Mouse (Mus musculus) intestine, embryonic 16.5 days (tissue): ENCODE measurements around the gene Iqcd. TPM values are rescaled to one million over a fixed set of nuclear protein-coding genes. Genes with fewer than 3 reads are reported as not detected.
A peak's percentile ranks its signal among the peaks of the same experiment; 100 is the strongest.

Source experiments
- ATAC-seq: fragments of 200-750 bp; cut with Nextera tagmentation; 2 replicates; pipeline ENCODE4 v1.8.0; 2017; ENCODE audit warnings: moderate TSS enrichment, moderate library complexity
- H3K27ac ChIP-seq: fragments of 300-500 bp; sonication (generic); 2 replicates; pipeline ENCODE4 v1.5.1; 2014; ENCODE audit warnings: mild to moderate bottlenecking, low read length
- H3K27me3 ChIP-seq: fragments of 300-500 bp; sonication (generic); replicated peaks from 2 replicates; pipeline ENCODE4 v1.6.1; 2014; ENCODE audit warnings: low read length, control low read depth, mixed read lengths; ENCODE audit not compliant: control insufficient read depth, insufficient read depth
- H3K36me3 ChIP-seq: fragments of 300-500 bp; sonication (generic); 2 replicates; pipeline ENCODE4 v1.6.1; 2014; ENCODE audit warnings: low read length, control low read depth; ENCODE audit not compliant: control insufficient read depth, insufficient read depth
- H3K4me1 ChIP-seq: fragments of 300-500 bp; sonication (generic); 2 replicates; pipeline ENCODE4 v1.6.1; 2014; ENCODE audit warnings: low read length, control low read depth, mixed read lengths; ENCODE audit not compliant: control insufficient read depth, insufficient read depth
- H3K4me2 ChIP-seq: fragments of 300-500 bp; sonication (generic); 2 replicates; pipeline ENCODE4 v1.6.1; 2014; ENCODE audit warnings: low read depth, low read length, control low read depth
- H3K4me3 ChIP-seq: fragments of 300-500 bp; sonication (generic); 2 replicates; pipeline ENCODE4 v1.5.1; 2014; ENCODE audit warnings: mild to moderate bottlenecking, low read length
- H3K9ac ChIP-seq: fragments of 300-500 bp; sonication (generic); 2 replicates; pipeline ENCODE4 v1.6.1; 2014; ENCODE audit warnings: low read depth, low read length
- H3K9me3 ChIP-seq: fragments of 300-500 bp; sonication (generic); 2 replicates; pipeline ENCODE4 v1.6.1; 2016; ENCODE audit warnings: low read length, control low read depth; ENCODE audit not compliant: control insufficient read depth
- WGBS: fragments of 180-500 bp; shearing (Covaris S2); extraction: QIAGEN DNeasy Blood & Tissue Kit; methylation state at CpG from one replicate; pipeline ENCODE4 v1.1.7; 2014; 5-methylcytosine and 5-hydroxymethylcytosine counted together
- polyA plus RNA-seq: library from polyadenylated mRNA; unstranded; fragments of >200 nt; fragmentation: Nextera tagmentation; extraction: Ambion mirVana; gene quantifications from 2 replicates; pipeline ENCODE4 v1.2.1, GENCODE M21; 2015

The Iqcd gene
- polyA plus RNA-seq, 1 experiment from 2014 or later, result 0.27 TPM

DNA sequence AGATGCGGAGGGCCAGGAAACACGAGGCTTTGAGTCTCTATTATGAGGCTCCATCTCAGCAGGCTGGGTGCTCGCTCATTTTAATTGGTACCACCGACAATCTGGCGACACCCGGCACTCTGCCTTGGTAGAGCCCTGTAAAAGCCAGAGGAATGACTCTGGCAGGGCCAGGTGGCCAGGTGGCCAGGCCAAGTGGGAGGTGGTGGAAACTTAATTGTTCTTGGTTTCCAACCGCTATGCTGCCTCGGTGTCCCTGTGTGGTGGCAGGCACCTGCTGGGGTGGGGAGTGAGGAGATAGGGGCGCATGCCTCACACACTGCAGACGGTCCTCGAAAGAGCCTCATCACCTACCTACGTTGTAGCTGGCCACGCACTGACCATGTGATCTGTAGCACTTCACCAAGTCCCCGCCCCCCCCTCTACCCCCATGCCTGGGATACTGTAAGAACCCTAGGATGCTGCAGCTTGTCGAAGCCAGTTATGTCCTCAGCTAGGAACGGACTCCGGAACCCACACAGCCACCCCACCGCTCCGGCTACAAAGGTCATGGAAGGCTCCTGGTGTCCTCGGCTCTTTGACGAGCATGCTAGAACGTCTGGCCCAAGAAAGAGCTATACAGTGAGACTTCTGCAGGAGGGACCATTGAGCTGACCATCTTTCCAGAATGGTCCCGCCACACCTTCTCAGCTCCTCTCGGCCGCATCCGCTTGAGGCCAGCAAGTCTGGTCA lies 8.8 kb upstream of the Iqcd start:
- H3K4me1 ChIP-seq, result peaks cover 36% of the 10 kb centered on the region
- no peak overlapping the region for H3K4me3 ChIP-seq
- peak overlapping the region; percentile 51 for H3K27ac ChIP-seq
- H3K9ac ChIP-seq, result peak overlapping the region; percentile 42; the same call in 1 of the 2 replicates
- H3K4me2 ChIP-seq, result peak overlapping the region; percentile 17; the same call in 1 of the 2 replicates
- no peak for ATAC-seq
- H3K9me3 ChIP-seq, result no peaks in the 10 kb centered on the region
- H3K27me3 ChIP-seq, result no peaks in the 10 kb centered on the region
- 85% methylated on average over 26 of the region's 26 CpGs for WGBS
- H3K36me3 ChIP-seq, result peaks cover 3% of the 10 kb centered on the region; the same call in 1 of the 2 replicates

DNA sequence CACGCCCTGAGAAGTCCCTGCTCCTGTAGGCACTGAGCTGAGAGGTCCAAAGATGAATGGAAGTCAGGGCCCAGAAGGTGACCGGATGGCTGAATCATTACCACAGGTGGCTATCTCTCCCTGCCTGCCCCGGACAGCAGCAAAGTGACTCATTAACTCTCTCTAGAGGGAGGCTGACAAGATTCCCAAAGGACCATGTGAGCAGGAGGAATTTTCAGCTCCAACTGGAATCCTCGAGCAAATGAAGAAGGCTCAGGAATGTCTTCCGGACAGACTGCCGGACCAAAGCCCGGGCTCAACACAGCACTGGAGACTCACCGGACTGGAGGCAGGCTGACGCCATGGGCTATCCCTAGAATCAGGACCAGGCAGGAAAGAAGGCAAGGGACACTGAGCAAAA lies 6.8 kb upstream of the Iqcd start:
- Histone ChIP-seq H3K4me2 (no peak overlapping the region), H3K36me3 (peaks cover 3% of the 10 kb centered on the region; the same call in 1 of the 2 replicates), H3K4me3 (no peak overlapping the region), H3K27me3 (no peaks in the 10 kb centered on the region), H3K27ac (no peak overlapping the region), H3K4me1 (peaks cover 41% of the 10 kb centered on the region), H3K9ac (no peak overlapping the region), H3K9me3 (no peaks in the 10 kb centered on the region)
- no peak for ATAC-seq
- WGBS, result 74% methylated on average over 9 of the region's 9 CpGs

DNA sequence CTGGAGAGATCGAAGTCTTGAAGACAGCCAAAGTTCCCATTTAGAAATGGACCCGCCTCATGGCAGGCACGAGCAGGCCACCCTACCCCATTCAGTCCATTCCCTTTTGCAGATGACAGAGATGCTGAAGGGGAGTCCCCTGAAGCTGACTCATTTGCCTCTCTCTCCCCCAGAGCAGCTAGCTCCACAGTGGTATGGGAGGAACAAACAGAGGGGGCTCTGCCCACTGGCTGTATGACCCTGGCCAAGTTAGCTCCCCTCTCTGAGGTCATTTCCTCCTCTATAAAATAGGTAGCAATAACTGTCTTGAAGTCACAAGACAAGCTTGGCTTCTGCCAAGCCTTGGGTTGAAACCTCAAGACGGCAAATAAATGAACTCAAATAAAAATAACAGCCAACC lies 5.3 kb upstream of the Iqcd start:
- no peaks in the 10 kb centered on the region for H3K9me3 ChIP-seq
- no peak overlapping the region for H3K27ac ChIP-seq
- H3K27me3 ChIP-seq, result no peaks in the 10 kb centered on the region
- peaks cover 41% of the 10 kb centered on the region for H3K4me1 ChIP-seq
- H3K4me2 ChIP-seq, result no peak overlapping the region
- H3K9ac ChIP-seq, result no peak overlapping the region
- H3K36me3 ChIP-seq, result peaks cover 3% of the 10 kb centered on the region; the same call in 1 of the 2 replicates
- H3K4me3 ChIP-seq, result no peak overlapping the region
- WGBS, result 85% methylated on average over 4 of the region's 4 CpGs
- no peak for ATAC-seq

DNA sequence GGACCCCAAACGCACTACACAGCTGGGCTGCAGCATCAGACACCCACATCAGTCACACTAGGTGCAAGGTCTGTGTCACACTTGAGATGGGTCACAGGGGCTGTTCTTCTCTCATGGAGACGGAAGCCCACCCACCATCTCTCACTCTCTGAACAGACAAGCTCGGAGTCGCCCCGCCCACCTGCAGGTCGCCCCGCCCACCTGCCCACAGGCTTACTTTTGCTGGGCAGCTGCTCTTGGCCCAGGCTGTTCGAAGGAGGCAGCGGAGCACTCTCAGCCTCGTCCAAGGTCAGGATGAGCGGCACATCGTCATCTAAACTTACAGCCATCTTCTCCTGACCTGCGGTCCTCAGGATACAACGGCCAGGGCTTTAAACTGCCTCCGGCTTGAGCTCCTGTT lies 3.8 kb upstream of the Iqcd start:
- Histone ChIP-seq H3K4me3 (no peak overlapping the region), H3K9me3 (no peaks in the 10 kb centered on the region), H3K9ac (no peak overlapping the region), H3K36me3 (peaks cover 3% of the 10 kb centered on the region; the same call in 1 of the 2 replicates), H3K27ac (no peak overlapping the region), H3K27me3 (no peaks in the 10 kb centered on the region), H3K4me2 (no peak overlapping the region), H3K4me1 (peaks cover 31% of the 10 kb centered on the region)
- ATAC-seq, result no peak
- 49% methylated on average over 15 of the region's 15 CpGs for WGBS

DNA sequence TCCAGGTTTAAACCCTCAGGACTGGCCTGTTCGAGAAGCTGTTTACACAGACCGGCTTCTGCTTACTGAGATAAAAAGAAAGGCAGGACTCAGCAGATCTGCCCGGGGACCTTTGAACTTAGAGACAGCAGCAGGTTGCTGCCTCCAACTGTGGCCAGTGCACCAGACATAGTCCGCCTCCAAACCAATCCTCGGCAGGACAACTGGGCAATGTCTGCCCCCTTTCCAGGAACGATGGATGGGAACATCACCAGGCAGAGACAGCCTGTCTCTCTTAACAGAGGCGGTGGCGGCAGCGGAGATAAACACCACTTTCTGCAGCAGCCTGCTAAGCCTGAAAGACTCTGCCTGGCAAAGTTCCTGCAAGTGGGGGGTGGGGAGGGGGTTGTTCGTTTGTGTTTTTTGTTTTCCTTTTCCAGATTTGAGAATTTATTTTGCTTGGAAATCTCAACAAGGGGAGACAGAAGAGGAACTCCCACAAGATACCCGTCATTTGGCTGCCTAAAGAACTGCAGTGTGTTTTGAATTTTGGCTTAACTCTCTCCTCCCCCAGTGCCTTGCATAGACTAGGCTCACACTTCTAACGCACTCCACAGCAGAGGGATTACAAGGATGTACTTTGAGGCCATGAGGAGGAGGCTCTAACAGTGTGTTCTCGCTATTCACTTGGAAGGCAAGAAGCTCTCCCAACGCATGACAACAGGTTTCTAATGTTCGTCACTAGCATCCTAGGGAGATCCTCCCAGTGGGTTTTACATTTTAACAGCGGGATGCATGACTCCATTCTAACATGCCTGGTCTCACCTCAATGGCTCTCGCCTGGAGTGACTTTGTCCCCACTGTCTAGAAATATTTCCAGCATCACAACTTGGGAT lies 1.8 kb upstream of the Iqcd start:
- WGBS, result 8% methylated on average over 17 of the region's 17 CpGs
- no peaks in the 10 kb centered on the region for H3K27me3 ChIP-seq
- peak overlapping the region; percentile 85 for H3K27ac ChIP-seq
- H3K4me2 ChIP-seq, result peak overlapping the region; percentile 78
- H3K4me1 ChIP-seq, result peaks cover 26% of the 10 kb centered on the region
- H3K36me3 ChIP-seq, result peaks cover 3% of the 10 kb centered on the region; the same call in 1 of the 2 replicates
- peak overlapping the region; percentile 89 for H3K9ac ChIP-seq
- peak; percentile 27 for ATAC-seq
- peak overlapping the region; percentile 86 for H3K4me3 ChIP-seq
- no peaks in the 10 kb centered on the region for H3K9me3 ChIP-seq

DNA sequence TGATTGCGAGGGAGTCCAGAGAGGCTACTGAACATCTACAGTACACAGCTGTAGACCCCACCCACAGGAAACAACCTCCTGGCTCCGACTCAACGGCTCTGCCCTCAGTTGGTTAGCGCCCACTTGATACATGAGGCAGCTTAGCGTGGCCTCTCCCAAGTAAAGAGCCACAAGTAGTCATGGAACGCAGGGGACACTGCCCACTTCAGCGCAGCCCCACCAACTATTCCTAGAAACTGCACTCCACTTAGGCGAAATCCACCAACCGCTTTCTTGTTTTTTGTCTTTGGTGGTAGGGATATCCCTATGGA lies 1.2 kb upstream of the Iqcd start:
- Histone ChIP-seq H3K36me3 (peaks cover 3% of the 10 kb centered on the region; the same call in 1 of the 2 replicates), H3K27ac (peak overlapping the region; percentile 85), H3K4me1 (peaks cover 22% of the 10 kb centered on the region), H3K9me3 (peaks cover 5% of the 10 kb centered on the region), H3K9ac (peak overlapping the region; percentile 89), H3K27me3 (no peaks in the 10 kb centered on the region), H3K4me2 (peak overlapping the region; percentile 78), H3K4me3 (peak overlapping the region; percentile 86)
- 20% methylated on average over 9 of the region's 9 CpGs for WGBS
- no peak for ATAC-seq

DNA sequence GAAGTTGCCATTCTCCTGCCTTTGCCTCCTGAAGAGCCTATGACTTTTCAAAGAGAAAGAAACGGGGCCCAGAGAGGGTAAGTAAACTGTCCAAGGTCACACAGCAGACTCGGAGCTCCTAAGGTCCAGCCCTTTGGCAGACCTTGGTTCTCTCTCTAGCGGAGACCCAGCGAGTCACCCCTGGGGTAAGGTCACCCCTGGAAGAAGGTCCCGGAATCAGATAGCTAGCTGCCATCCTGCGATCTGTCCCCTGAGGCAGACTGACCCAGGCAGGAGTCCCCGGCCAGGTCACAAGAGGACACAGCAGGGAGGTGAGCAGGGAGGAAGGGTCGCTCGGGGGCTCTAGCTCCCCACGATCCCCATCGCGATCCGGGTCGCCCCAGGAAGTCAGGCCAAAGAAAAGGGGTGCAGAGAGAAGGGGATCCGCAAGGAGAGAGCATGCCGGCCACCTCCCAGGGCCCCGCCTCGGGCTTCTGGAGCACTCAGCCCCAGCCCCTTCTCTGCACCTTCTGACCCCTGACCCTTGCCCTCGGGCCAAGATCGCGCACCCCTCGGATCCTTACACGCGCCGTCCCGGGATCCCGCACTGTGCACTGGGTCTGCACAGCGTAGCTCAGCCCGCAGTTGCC lies 762 bp upstream of the Iqcd start:
- peaks cover 5% of the 10 kb centered on the region for H3K9me3 ChIP-seq

DNA sequence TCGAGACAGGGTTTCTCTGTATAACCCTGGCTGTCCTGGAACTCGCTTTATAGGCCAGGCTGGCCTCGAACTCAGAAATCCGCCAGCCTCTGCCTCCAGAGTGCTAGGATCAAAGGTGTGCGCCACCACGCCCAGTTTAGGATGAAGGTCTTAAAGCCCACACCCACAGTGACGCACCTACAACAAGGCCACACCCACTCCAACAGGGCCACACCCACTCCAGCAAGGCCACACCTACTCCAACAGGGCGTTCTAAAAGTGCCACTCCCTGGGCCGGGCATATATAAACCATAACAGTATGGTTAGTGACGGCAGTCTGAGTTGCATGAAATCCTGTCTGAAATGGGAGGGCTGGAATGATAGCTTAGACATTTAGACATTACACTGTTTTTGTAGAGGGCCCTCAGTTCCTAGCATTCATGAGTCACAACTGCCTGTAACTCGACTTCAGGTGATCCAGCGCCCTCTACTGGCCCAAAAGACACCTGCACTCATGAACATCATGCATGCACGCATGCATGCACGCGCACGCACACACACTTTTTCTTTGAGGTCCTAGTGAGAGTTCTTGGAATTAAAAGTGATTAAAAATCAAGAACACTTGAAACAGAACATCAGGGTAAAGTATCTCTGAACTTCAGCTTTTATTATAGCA lies 1.7 kb downstream of the Iqcd start:
- H3K27me3 ChIP-seq, result no peaks in the 10 kb centered on the region
- ATAC-seq, result no peak
- H3K9me3 ChIP-seq, result peaks cover 5% of the 10 kb centered on the region
- no peak overlapping the region for H3K4me3 ChIP-seq
- H3K9ac ChIP-seq, result no peak overlapping the region
- H3K36me3 ChIP-seq, result no peaks in the 10 kb centered on the region
- peaks cover 22% of the 10 kb centered on the region for H3K4me1 ChIP-seq
- no peak overlapping the region for H3K27ac ChIP-seq
- no peak overlapping the region for H3K4me2 ChIP-seq
- WGBS, result 71% methylated on average over 16 of the region's 16 CpGs

More for the DNA sequence above, 762 bp upstream of the Iqcd start:
- peak overlapping the region; percentile 86 for H3K4me3 ChIP-seq
- WGBS, result under 1% methylated on average over 28 of the region's 29 CpGs
- H3K27me3 ChIP-seq, result no peaks in the 10 kb centered on the region
- H3K36me3 ChIP-seq, result peaks cover 2% of the 10 kb centered on the region; the same call in 1 of the 2 replicates
- peak overlapping the region; percentile 78 for H3K4me2 ChIP-seq
- peak overlapping the region; percentile 89 for H3K9ac ChIP-seq
- ATAC-seq, result 0 out of 2 replicates have a peak, but pooled peaks have one; percentile 7
- peak overlapping the region; percentile 85 for H3K27ac ChIP-seq
- H3K4me1 ChIP-seq, result peaks cover 22% of the 10 kb centered on the region

DNA sequence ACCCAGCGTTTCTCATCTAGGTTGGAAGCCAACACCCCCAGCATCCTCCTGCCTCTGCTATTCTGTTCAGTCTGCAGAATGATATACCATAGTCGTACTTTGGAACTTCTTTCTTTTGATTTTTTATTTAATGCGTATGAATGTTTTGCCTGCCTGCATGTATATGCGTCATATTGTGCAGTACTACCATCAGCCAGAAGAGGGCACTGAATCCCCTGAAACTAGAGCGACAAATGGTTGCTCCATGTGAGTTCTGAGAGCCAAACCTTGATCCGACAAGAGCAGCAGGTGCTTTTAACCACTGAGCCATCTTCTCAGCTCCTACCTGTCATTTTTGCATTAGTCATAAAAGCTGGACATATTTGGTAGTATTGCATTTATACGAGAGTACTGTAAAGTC lies 3.3 kb downstream of the Iqcd start:
- Histone ChIP-seq H3K36me3 (no peaks in the 10 kb centered on the region), H3K4me2 (no peak overlapping the region), H3K4me1 (peaks cover 11% of the 10 kb centered on the region), H3K27me3 (no peaks in the 10 kb centered on the region), H3K4me3 (no peak overlapping the region), H3K9me3 (peaks cover 5% of the 10 kb centered on the region), H3K27ac (no peak overlapping the region), H3K9ac (no peak overlapping the region)
- ATAC-seq, result no peak
- 71% methylated on average over 7 of the region's 7 CpGs for WGBS
